10 mouse cellular contexts compared by ENCODE assay signal in genomic region chr13:49480551-49480950, GRCm38 (mm10). TPM values are rescaled to one million over a fixed set of nuclear protein-coding genes. Genes with fewer than 3 reads are reported as not detected.
DNase-seq lines count a peak whose midpoint lies in the region; ATAC-seq and TF ChIP-seq lines count a peak whose summit lies in the region.
"Had no signal": no experiment of that assay in that cellular context is flagged by ENCODE, and none has a peak within 500 bp of the region (broad histone marks: within the 10 kb centered on the region; RNA-seq: fewer than 3 reads in every experiment).

No protein-coding gene starts in this region.

- H3K79me2 ChIP-seq in heart, adult 2 months (replicated peaks; ENCODE audit: control insufficient read depth, insufficient read depth, low read length) = no peaks in the 10 kb centered on the region

- no peak for TF ChIP-seq CTCF in heart, adult 2 months (IDR thresholded peaks at IDR 0.05)

- ATAC-seq in limb, embryonic 13.5 days (ENCODE audit: low FRiP score, low read depth) = 0 out of 2 replicates have a peak, but pooled peaks have one; percentile 46

- peaks cover 12% of the 10 kb centered on the region for H3K4me1 ChIP-seq in heart, adult 2 months (ENCODE audit: control insufficient read depth, insufficient read depth, low read length)
- peaks cover 48% of the 10 kb centered on the region for H3K4me1 ChIP-seq in limb, embryonic 13.5 days

- 40% methylated on average over 5 of the region's 5 CpGs for WGBS in heart, adult 2 months
- WGBS in limb, embryonic 13.5 days = 29% methylated on average over 5 of the region's 5 CpGs

- H3K27ac ChIP-seq in heart, adult 2 months = peak overlapping the region; percentile 93
- H3K27ac ChIP-seq in limb, embryonic 13.5 days = peak overlapping the region; percentile 84
- H3K27ac ChIP-seq: embryonic facial prominence, embryonic 12.5 days had no signal

- TF ChIP-seq EP300 in heart, adult 2 months (IDR thresholded peaks at IDR 0.05; ENCODE audit: insufficient read depth, low read depth, low read length) = no peak

- no peak for TF ChIP-seq POLR2A in heart, adult 2 months (IDR thresholded peaks at IDR 0.05; ENCODE audit: insufficient read depth, low read depth, low read length)

- H3K9ac ChIP-seq in heart, adult 2 months (ENCODE audit: low read depth, low read length) = peak overlapping the region; percentile 51
- no peak overlapping the region for H3K9ac ChIP-seq in limb, embryonic 13.5 days
- H3K9ac ChIP-seq: embryonic facial prominence, embryonic 12.5 days had no signal

- no peaks in the 10 kb centered on the region for H3K27me3 ChIP-seq in heart, adult 2 months (ENCODE audit: control insufficient read depth, insufficient read depth, low read length)
- no peaks in the 10 kb centered on the region for H3K27me3 ChIP-seq in limb, embryonic 13.5 days
- H3K27me3 ChIP-seq: embryonic facial prominence, embryonic 12.5 days had no signal

- no peak overlapping the region for H3K4me3 ChIP-seq in heart, adult 2 months
- H3K4me3 ChIP-seq in limb, embryonic 13.5 days = no peak overlapping the region
- H3K4me3 ChIP-seq: embryonic facial prominence, embryonic 12.5 days had no signal

- H3K4me2 ChIP-seq in limb, embryonic 13.5 days (replicated peaks) = no peak overlapping the region
- H3K4me2 ChIP-seq: embryonic facial prominence, embryonic 12.5 days had no signal

- intact Hi-C loops in heart, adult 2 months (cut with DNase I) = loop anchor here (2.0 kb wide), 1 partner anchor 26 kb away; no protein-coding TSS in a partner anchor

- peak; percentile 44 to 48 for DNase-seq in heart, adult 2 months
- DNase-seq in heart, adult 8-10 months (ENCODE audit: low spot score) = no peak
- peak; percentile 57 for DNase-seq in MN1 (ENCODE audit: low spot score)
- DNase-seq in cerebellum, adult 9-10 months = peak; percentile 70
- no peak for DNase-seq in embryo, embryonic 11 days
- DNase-seq in urinary bladder, adult 18-20 months (ENCODE audit: low spot score in 2 of 2) = no peak
- DNase-seq in yolk sac, embryonic 10.5 days (ENCODE audit: low spot score) = no peak

- no peaks in the 10 kb centered on the region for H3K9me3 ChIP-seq in limb, embryonic 13.5 days
- H3K9me3 ChIP-seq: embryonic facial prominence, embryonic 12.5 days; G1E had no signal

- peaks cover 8% of the 10 kb centered on the region for H3K36me3 ChIP-seq in heart, adult 2 months (ENCODE audit: control insufficient read depth, insufficient read depth, low read length)
- no peaks in the 10 kb centered on the region for H3K36me3 ChIP-seq in limb, embryonic 13.5 days
- H3K36me3 ChIP-seq: embryonic facial prominence, embryonic 12.5 days had no signal

RNA-seq across cellular contexts. Expression of gene Tes3-ps, which starts 12.6 kb away (rescaled TPM):
- total RNA-seq in heart, adult 2 months (2021) = 1 to 10 TPM in 1 of 2 experiments, under 1 TPM in 1; 0.99 to 1.4 TPM
- polyA plus RNA-seq in heart, adult 2 months (2012; rRNA removed) = 0.08 and 0.09 TPM in 2 replicates
- total RNA-seq in heart, adult 8-10 months (2022) = 1 to 10 TPM in 2 of 4 experiments, under 1 TPM in 2; 0.73 to 1.3 (median 1.0) TPM
- 1.2 and 1.5 TPM in 2 replicates for polyA plus RNA-seq in limb, embryonic 13.5 days (2015; fragmentation: Nextera tagmentation; extraction: Ambion mirVana)

RNA-seq across cellular contexts. Expression of gene Ecm2, which starts 24.1 kb away (rescaled TPM):
- 10 to 100 TPM; 13.4 to 15.4 TPM for total RNA-seq in heart, adult 2 months (2021)
- polyA plus RNA-seq in heart, adult 2 months (2012; rRNA removed) = 8.2 and 14.8 TPM in 2 replicates
- 10 to 100 TPM; 10.8 to 14.2 (median 11.6) TPM for total RNA-seq in heart, adult 8-10 months (2022)
- polyA plus RNA-seq in limb, embryonic 13.5 days (2015; fragmentation: Nextera tagmentation; extraction: Ambion mirVana) = 1.4 and 1.9 TPM in 2 replicates

RNA-seq across cellular contexts. Expression of gene Ippk, which starts 59.5 kb away (rescaled TPM):
- 1 to 10 TPM; 6.7 to 7.3 TPM for total RNA-seq in heart, adult 2 months (2021)
- 4.3 and 6.9 TPM in 2 replicates for polyA plus RNA-seq in heart, adult 2 months (2012; rRNA removed)
- 1 to 10 TPM; 5.5 to 7.5 (median 7.1) TPM for total RNA-seq in heart, adult 8-10 months (2022)
- 13.9 and 14.3 TPM in 2 replicates for polyA plus RNA-seq in limb, embryonic 13.5 days (2015; fragmentation: Nextera tagmentation; extraction: Ambion mirVana)

Comparison
In these comparisons a context has a peak if more than half of its experiments do, and no peak if none do; other contexts are left out.
1. DNase-seq: peak in heart, adult 2 months (2 of 2), MN1 (single experiment) and cerebellum, adult 9-10 months (single experiment); none in heart, adult 8-10 months (single experiment), embryo, embryonic 11 days (single experiment), urinary bladder, adult 18-20 months (0 of 2) and yolk sac, embryonic 10.5 days (single experiment).